Mouse (Mus musculus) CH12.LX (cell line): ENCODE data around the gene Hipk2. TPM values are rescaled to one million over a fixed set of nuclear protein-coding genes. Genes with fewer than 3 reads are reported as not detected.
A peak's percentile ranks its signal among the peaks of the same experiment; 100 is the strongest.

Source experiments
- DNase-seq: peaks from one replicate; pipeline ENCODE4 v3.0.0-alpha.2; 2013; ENCODE audit errors: extremely low read depth
- H3K27ac ChIP-seq: 2 replicates; pipeline ENCODE4 v1.5.1; 2012; ENCODE audit warnings: low read depth, mild to moderate bottlenecking, control low read depth, moderate library complexity; ENCODE audit not compliant: insufficient read depth
- H3K27me3 ChIP-seq: replicated peaks from 2 replicates; pipeline ENCODE3; 2012; ENCODE audit warnings: inconsistent platforms
- H3K36me3 ChIP-seq, 2 experiments: replicated peaks in 1 of 2; 2 replicates each; pipeline versions ENCODE3 to v1.6.1; 2012; ENCODE audit warnings: inconsistent platforms in 1 of 2, low read length in 1 of 2, mild to moderate bottlenecking in 1 of 2, mixed read lengths in 1 of 2, moderate library complexity in 1 of 2; ENCODE audit not compliant: control insufficient read depth in 1 of 2, insufficient read depth in 1 of 2
- H3K4me1 ChIP-seq, 2 experiments: 2 replicates each; pipeline ENCODE4 v1.6.1; 2012; ENCODE audit warnings: inconsistent platforms in 1 of 2, moderate library complexity in 1 of 2; ENCODE audit not compliant: insufficient read depth in 2 of 2, control insufficient read depth in 1 of 2
- H3K4me2 ChIP-seq: 2 replicates; pipeline ENCODE4 v1.6.1; 2012; ENCODE audit warnings: low read depth, mild to moderate bottlenecking, control low read depth; ENCODE audit not compliant: poor library complexity, insufficient read depth, severe bottlenecking
- H3K4me3 ChIP-seq, 3 experiments: fragments of 150-350 bp in 1 of 3; sonication (generic) in 1 of 3; replicated peaks in 1 of 3; 2 replicates each; pipeline versions ENCODE3 to v1.5.1; 2011 to 2012; ENCODE audit warnings: low read depth in 2 of 3, low read length in 2 of 3, mild to moderate bottlenecking in 2 of 3, moderate library complexity in 2 of 3, control low read depth in 1 of 3, improper control_type of control experiment in 1 of 3, inconsistent platforms in 1 of 3, mixed read lengths in 1 of 3; ENCODE audit not compliant: poor library complexity in 1 of 3
- H3K79me2 ChIP-seq: replicated peaks from 2 replicates; pipeline ENCODE4 v1.6.1; 2012; ENCODE audit warnings: mild to moderate bottlenecking, moderate library complexity; ENCODE audit not compliant: control insufficient read depth, poor library complexity, insufficient read depth, severe bottlenecking; ENCODE audit errors: extremely low read depth
- H3K9ac ChIP-seq: 2 replicates; pipeline ENCODE4 v1.6.1; 2012; ENCODE audit warnings: low read depth, mild to moderate bottlenecking, control low read depth, moderate library complexity; ENCODE audit not compliant: insufficient read depth
- H3K9me3 ChIP-seq: replicated peaks from 2 replicates; pipeline ENCODE3; 2012; ENCODE audit warnings: low read length, inconsistent platforms, mixed read lengths
- BHLHE40 ChIP-seq: IDR thresholded peaks from 2 replicates; pipeline ENCODE4 v1.6.1; 2011; ENCODE audit warnings: mild to moderate bottlenecking, low read depth, low read length, improper control_type of control experiment
- CHD2 ChIP-seq: IDR thresholded peaks from 2 replicates; pipeline ENCODE4 v1.6.1; 2011; ENCODE audit warnings: low read length, improper control_type of control experiment
- CTCF ChIP-seq, 2 experiments: IDR thresholded peaks in 1 of 2; conservative IDR thresholded peaks in 1 of 2; 2 replicates each; pipeline ENCODE4 v1.5.1; 2011 to 2012; ENCODE audit warnings: low read depth in 2 of 2, low read length in 2 of 2, improper control_type of control experiment in 1 of 2, inconsistent platforms in 1 of 2, mild to moderate bottlenecking in 1 of 2, moderate library complexity in 1 of 2
- ELF1 ChIP-seq: IDR thresholded peaks from 2 replicates; pipeline ENCODE4 v1.6.1; 2014; ENCODE audit warnings: low read depth, mild to moderate bottlenecking, inconsistent platforms, low read length, improper control_type of control experiment
- GABPA ChIP-seq: IDR thresholded peaks from 2 replicates; pipeline ENCODE4 v1.6.1; 2012; ENCODE audit warnings: low read depth, low read length, improper control_type of control experiment, inconsistent platforms; ENCODE audit not compliant: insufficient replicate concordance
- HCFC1 ChIP-seq: IDR thresholded peaks from 2 replicates; pipeline ENCODE4 v1.6.1; 2012; ENCODE audit warnings: low read depth, mild to moderate bottlenecking, inconsistent platforms, low read length, improper control_type of control experiment
- JUN ChIP-seq: IDR thresholded peaks from 2 replicates; pipeline ENCODE4 v1.6.1; 2011; ENCODE audit warnings: low read depth, mild to moderate bottlenecking, low read length, improper control_type of control experiment, moderate library complexity; ENCODE audit not compliant: insufficient read depth
- KAT2A ChIP-seq: IDR thresholded peaks from 2 replicates; pipeline ENCODE4 v1.6.1; 2012; ENCODE audit warnings: low read length, improper control_type of control experiment, inconsistent platforms; ENCODE audit not compliant: insufficient replicate concordance
- MAZ ChIP-seq: IDR thresholded peaks from 2 replicates; pipeline ENCODE4 v1.6.1; 2012; ENCODE audit warnings: low read depth, mild to moderate bottlenecking, inconsistent platforms, low read length, improper control_type of control experiment, moderate library complexity
- MXI1 ChIP-seq: IDR thresholded peaks from 2 replicates; pipeline ENCODE4 v1.6.1; 2011; ENCODE audit warnings: mild to moderate bottlenecking, low read depth, low read length, improper control_type of control experiment
- MYC ChIP-seq: IDR thresholded peaks from 2 replicates; pipeline ENCODE4 v1.6.1; 2011; ENCODE audit warnings: low read depth, mild to moderate bottlenecking, improper control_type of control experiment, low read length
- NELFE ChIP-seq: IDR thresholded peaks from 2 replicates; pipeline ENCODE4 v1.6.1; 2011; ENCODE audit warnings: low read depth, low read length, improper control_type of control experiment
- NRF1 ChIP-seq: IDR thresholded peaks from 2 replicates; pipeline ENCODE4 v1.6.1; 2014; ENCODE audit warnings: low read depth, mild to moderate bottlenecking, inconsistent platforms, low read length, improper control_type of control experiment, moderate library complexity
- PAX5 ChIP-seq: IDR thresholded peaks from 2 replicates; pipeline ENCODE4 v1.6.1; 2012; ENCODE audit warnings: low read length, inconsistent platforms, mixed read lengths
- POLR2AphosphoS2 ChIP-seq: IDR thresholded peaks from 2 replicates; pipeline ENCODE4 v1.6.1; 2011; ENCODE audit warnings: low read depth, low read length, improper control_type of control experiment
- RAD21 ChIP-seq: IDR thresholded peaks from 2 replicates; pipeline ENCODE4 v1.6.1; 2011; ENCODE audit warnings: low read depth, mild to moderate bottlenecking, low read length, improper control_type of control experiment, moderate library complexity
- SMC3 ChIP-seq: IDR thresholded peaks from 2 replicates; pipeline ENCODE4 v1.6.1; 2011; ENCODE audit warnings: low read depth, low read length, improper control_type of control experiment
- TCF12 ChIP-seq: IDR thresholded peaks from 2 replicates; pipeline ENCODE4 v1.6.1; 2014; ENCODE audit warnings: low read depth, mild to moderate bottlenecking, inconsistent platforms, low read length, improper control_type of control experiment
- UBTF ChIP-seq: IDR thresholded peaks from 2 replicates; pipeline ENCODE4 v1.6.1; 2012; ENCODE audit warnings: low read depth, mild to moderate bottlenecking, inconsistent platforms, low read length, improper control_type of control experiment, moderate library complexity
- USF1 ChIP-seq: IDR thresholded peaks from 2 replicates; pipeline ENCODE4 v1.6.1; 2014; ENCODE audit warnings: low read depth, mild to moderate bottlenecking, inconsistent platforms, low read length, improper control_type of control experiment
- ZKSCAN1 ChIP-seq: IDR thresholded peaks from 2 replicates; pipeline ENCODE4 v1.6.1; 2012; ENCODE audit warnings: low read depth, inconsistent platforms, low read length, improper control_type of control experiment, borderline replicate concordance
- ZMIZ1 ChIP-seq: IDR thresholded peaks from 2 replicates; pipeline ENCODE4 v1.6.1; 2012; ENCODE audit warnings: low read depth, mild to moderate bottlenecking, inconsistent platforms, low read length, improper control_type of control experiment
- dilution Hi-C: fragments of 300-500 bp; cut with MboI; formaldehyde crosslinking; loops from 2 replicates; pipeline ENCODE4 v1.14.3; 2020; ENCODE audit warnings: low sequenced_read_pairs; ENCODE audit not compliant: extremely low pct_unique_long_range_greater_than_20kb, extremely low pct_ligation_motif_present
- in situ Hi-C: fragments of 300-500 bp; cut with MboI; formaldehyde crosslinking; loops from 3 replicates; pipeline ENCODE4 v1.14.3; 2019; ENCODE audit warnings: low sequenced_read_pairs, low pct_ligation_motif_present, low pct_unique_long_range_greater_than_20kb, mixed read lengths
- polyA plus RNA-seq: library from polyadenylated mRNA; unstranded; fragments of >175 nt; gene quantifications from 2 replicates; pipeline ENCODE4 v1.2.1, GENCODE M21; 2012; ENCODE audit warnings: low read depth; ENCODE audit not compliant: insufficient read length
- total RNA-seq, 2 experiments: library from RNA; depleted of rRNA; stranded (reverse); fragments of 300-350 nt in 1 of 2; fragments of >200 nt in 1 of 2; gene quantifications; 2 replicates each; pipeline ENCODE4 v1.2.3; 2012 to 2014

The Hipk2 gene
- total and polyA plus RNA-seq, 3 experiments = 1.6 to 5.3 (median 2.6) TPM

GRCm38 (mm10) chr6:38881975-38882374 lies 6.0 kb upstream of the Hipk2 start:
- no peak for DNase-seq
- dilution Hi-C loops (no loop called here), in situ Hi-C loops (no loop called here)
- no peaks in the 10 kb centered on the region for H3K36me3 ChIP-seq
- peak overlapping the region; percentile 42; the same call in 1 of the 2 replicates for H3K4me2 ChIP-seq
- no peak overlapping the region for H3K27ac ChIP-seq
- peaks cover 0 to 17% of the 10 kb centered on the region in 2 experiments; a peak in 2 of 4 replicates for H3K4me1 ChIP-seq
- H3K4me3 ChIP-seq = no peak overlapping the region
- peaks cover 2% of the 10 kb centered on the region for H3K9me3 ChIP-seq
- no peaks in the 10 kb centered on the region for H3K79me2 ChIP-seq
- no peak overlapping the region for H3K9ac ChIP-seq
- TF ChIP-seq NRF1 (no peak), SMC3 (no peak), TCF12 (no peak), BHLHE40 (no peak), USF1 (no peak), RAD21 (no peak)
- peaks cover 43% of the 10 kb centered on the region for H3K27me3 ChIP-seq

- Histone ChIP-seq H3K4me3 (no peak overlapping the region), H3K9ac (no peak overlapping the region), H3K27me3 (peaks cover 49% of the 10 kb centered on the region), H3K79me2 (no peaks in the 10 kb centered on the region), H3K4me2 (0 out of 2 replicates have a peak overlapping the region, but pooled peaks have one; percentile 42), H3K36me3 (no peaks in the 10 kb centered on the region), H3K27ac (no peak overlapping the region), H3K4me1 (peaks cover 0 to 21% of the 10 kb centered on the region in 2 experiments; a peak in 2 of 4 replicates), H3K9me3 (peaks cover 2% of the 10 kb centered on the region)
- DNase-seq = no peak
- dilution Hi-C loops = no loop called here
- TF ChIP-seq ZKSCAN1 (no peak), GABPA (no peak), MXI1 (no peak), UBTF (no peak), RAD21 (no peak), ZMIZ1 (no peak), POLR2AphosphoS2 (no peak), HCFC1 (no peak), JUN (no peak), NELFE (no peak), ELF1 (no peak), CHD2 (no peak), CTCF (conservative IDR thresholded peaks at IDR 0.05 in 1 of 2, IDR thresholded peaks at IDR 0.05 in 1 of 2; ENCODE audit: low read depth in 2 of 2, low read length in 2 of 2) (no peak), MYC (no peak), PAX5 (no peak), KAT2A (no peak), MAZ (no peak)
- in situ Hi-C loops = no loop called here
Measured at GRCm38 (mm10) chr6:38881468-38881867, 5.5 kb upstream of the Hipk2 start.
